Mouse (Mus musculus): ENCODE data around the gene Hsf5. TPM values are rescaled to one million over a fixed set of nuclear protein-coding genes. Genes with fewer than 3 reads are reported as not detected.

The Hsf5 gene
- polyA plus RNA-seq, 1 experiment = 0.02 TPM

GRCm38 (mm10) chr11:87609264-87609663 lies 7.7 kb upstream of the Hsf5 start:
- Histone ChIP-seq H3K4me3 (ENCODE audit: insufficient read depth, poor library complexity, severe bottlenecking) (no peak overlapping the region), H3K36me3 (ENCODE audit: control insufficient read depth, insufficient read depth) (peaks cover 99% of the 10 kb centered on the region), H3K79me3 (ENCODE audit: low read depth) (no peaks in the 10 kb centered on the region), H3K27me3 (ENCODE audit: control insufficient read depth, insufficient read depth, insufficient read length) (no peaks in the 10 kb centered on the region), H3ac (ENCODE audit: control insufficient read depth, insufficient read length, low read depth) (no peak overlapping the region), H3K79me2 (ENCODE audit: control insufficient read depth, insufficient read depth) (no peaks in the 10 kb centered on the region)
- no peak for TF ChIP-seq MYOG (IDR thresholded peaks at IDR 0.05; ENCODE audit: control insufficient read depth, extremely low read depth, insufficient read length)
- no peak for TF ChIP-seq USF1 (IDR thresholded peaks at IDR 0.05; ENCODE audit: low read depth)
- TF ChIP-seq FOSL1 (IDR thresholded peaks at IDR 0.05; ENCODE audit: insufficient read depth, low read length, poor library complexity, severe bottlenecking) = no peak
- no peak for TF ChIP-seq MAX (IDR thresholded peaks at IDR 0.05)
- no peak for TF ChIP-seq CEBPB (IDR thresholded peaks at IDR 0.05; ENCODE audit: low read depth)
- TF ChIP-seq CTCF (IDR thresholded peaks at IDR 0.05; ENCODE audit: control insufficient read depth, insufficient read depth, insufficient read length) = no peak
- no peak for TF ChIP-seq MYOD1 (IDR thresholded peaks at IDR 0.05; ENCODE audit: control insufficient read depth, insufficient read length, low read depth)

GRCm38 (mm10) chr11:87611547-87611946 lies 5.4 kb upstream of the Hsf5 start:
- Histone ChIP-seq H3K79me3 (ENCODE audit: low read depth) (no peaks in the 10 kb centered on the region), H3K79me2 (ENCODE audit: control insufficient read depth, insufficient read depth) (no peaks in the 10 kb centered on the region), H3K36me3 (ENCODE audit: control insufficient read depth, insufficient read depth) (peaks cover 99% of the 10 kb centered on the region)

GRCm38 (mm10) chr11:87613972-87614371 lies 3.0 kb upstream of the Hsf5 start:
- H3K79me2 ChIP-seq (ENCODE audit: control insufficient read depth, insufficient read depth) = no peaks in the 10 kb centered on the region
- H3K4me3 ChIP-seq (ENCODE audit: insufficient read depth, poor library complexity, severe bottlenecking) = no peak overlapping the region
- H3ac ChIP-seq (ENCODE audit: control insufficient read depth, insufficient read length, low read depth) = no peak overlapping the region
- no peaks in the 10 kb centered on the region for H3K27me3 ChIP-seq (ENCODE audit: control insufficient read depth, insufficient read depth, insufficient read length)
- TF ChIP-seq MYOG (IDR thresholded peaks at IDR 0.05; ENCODE audit: control insufficient read depth, extremely low read depth, insufficient read length) (no peak), USF1 (IDR thresholded peaks at IDR 0.05; ENCODE audit: low read depth) (no peak), FOSL1 (IDR thresholded peaks at IDR 0.05; ENCODE audit: insufficient read depth, low read length, poor library complexity, severe bottlenecking) (no peak), CEBPB (IDR thresholded peaks at IDR 0.05; ENCODE audit: low read depth) (no peak), MYOD1 (IDR thresholded peaks at IDR 0.05; ENCODE audit: control insufficient read depth, insufficient read length, low read depth) (no peak), CTCF (IDR thresholded peaks at IDR 0.05; ENCODE audit: control insufficient read depth, insufficient read depth, insufficient read length) (no peak), MAX (IDR thresholded peaks at IDR 0.05) (no peak)
- H3K36me3 ChIP-seq (ENCODE audit: control insufficient read depth, insufficient read depth) = peaks cover 88% of the 10 kb centered on the region
- H3K79me3 ChIP-seq (ENCODE audit: low read depth) = no peaks in the 10 kb centered on the region

More at GRCm38 (mm10) chr11:87611547-87611946, 5.4 kb upstream of the Hsf5 start:
- TF ChIP-seq CEBPB (IDR thresholded peaks at IDR 0.05; ENCODE audit: low read depth) = no peak
- no peaks in the 10 kb centered on the region for H3K27me3 ChIP-seq (ENCODE audit: control insufficient read depth, insufficient read depth, insufficient read length)
- H3ac ChIP-seq (ENCODE audit: control insufficient read depth, insufficient read length, low read depth) = no peak overlapping the region
- H3K4me3 ChIP-seq (ENCODE audit: insufficient read depth, poor library complexity, severe bottlenecking) = no peak overlapping the region

GRCm38 (mm10) chr11:87615551-87615950 lies 1.4 kb upstream of the Hsf5 start:
- no peak overlapping the region for H3ac ChIP-seq (ENCODE audit: control insufficient read depth, insufficient read length, low read depth)
- no peaks in the 10 kb centered on the region for H3K79me3 ChIP-seq (ENCODE audit: low read depth)
- H3K79me2 ChIP-seq (ENCODE audit: control insufficient read depth, insufficient read depth) = no peaks in the 10 kb centered on the region
- no peaks in the 10 kb centered on the region for H3K27me3 ChIP-seq (ENCODE audit: control insufficient read depth, insufficient read depth, insufficient read length)
- no peak overlapping the region for H3K4me3 ChIP-seq (ENCODE audit: insufficient read depth, poor library complexity, severe bottlenecking)
- TF ChIP-seq MYOG (IDR thresholded peaks at IDR 0.05; ENCODE audit: control insufficient read depth, extremely low read depth, insufficient read length) (no peak), MAX (IDR thresholded peaks at IDR 0.05) (no peak), MYOD1 (IDR thresholded peaks at IDR 0.05; ENCODE audit: control insufficient read depth, insufficient read length, low read depth) (no peak), USF1 (IDR thresholded peaks at IDR 0.05; ENCODE audit: low read depth) (no peak), CEBPB (IDR thresholded peaks at IDR 0.05; ENCODE audit: low read depth) (no peak), FOSL1 (IDR thresholded peaks at IDR 0.05; ENCODE audit: insufficient read depth, low read length, poor library complexity, severe bottlenecking) (no peak)
- peaks cover 78% of the 10 kb centered on the region for H3K36me3 ChIP-seq (ENCODE audit: control insufficient read depth, insufficient read depth)

- Histone ChIP-seq H3ac (ENCODE audit: control insufficient read depth, insufficient read length, low read depth) (no peak overlapping the region), H3K79me3 (ENCODE audit: low read depth) (no peaks in the 10 kb centered on the region), H3K79me2 (ENCODE audit: control insufficient read depth, insufficient read depth) (no peaks in the 10 kb centered on the region), H3K4me3 (ENCODE audit: insufficient read depth, poor library complexity, severe bottlenecking) (no peak overlapping the region), H3K27me3 (ENCODE audit: control insufficient read depth, insufficient read depth, insufficient read length) (no peaks in the 10 kb centered on the region), H3K36me3 (ENCODE audit: control insufficient read depth, insufficient read depth) (peaks cover 78% of the 10 kb centered on the region)
- TF ChIP-seq USF1 (IDR thresholded peaks at IDR 0.05; ENCODE audit: low read depth) (no peak), FOSL1 (IDR thresholded peaks at IDR 0.05; ENCODE audit: insufficient read depth, low read length, poor library complexity, severe bottlenecking) (no peak), MAX (IDR thresholded peaks at IDR 0.05) (no peak), MYOD1 (IDR thresholded peaks at IDR 0.05; ENCODE audit: control insufficient read depth, insufficient read length, low read depth) (no peak), CEBPB (IDR thresholded peaks at IDR 0.05; ENCODE audit: low read depth) (no peak), CTCF (IDR thresholded peaks at IDR 0.05; ENCODE audit: control insufficient read depth, insufficient read depth, insufficient read length) (no peak), MYOG (IDR thresholded peaks at IDR 0.05; ENCODE audit: control insufficient read depth, extremely low read depth, insufficient read length) (no peak)
These were observed 1.0 kb upstream of the Hsf5 start for GRCm38 (mm10) chr11:87615952-87616351.

GRCm38 (mm10) chr11:87617606-87618005 lies 642 bp downstream of the Hsf5 start:
- TF ChIP-seq USF1 (IDR thresholded peaks at IDR 0.05; ENCODE audit: low read depth) (no peak), CEBPB (IDR thresholded peaks at IDR 0.05; ENCODE audit: low read depth) (no peak), MAX (IDR thresholded peaks at IDR 0.05) (no peak), CTCF (IDR thresholded peaks at IDR 0.05; ENCODE audit: control insufficient read depth, insufficient read depth, insufficient read length) (no peak), MYOD1 (IDR thresholded peaks at IDR 0.05; ENCODE audit: control insufficient read depth, insufficient read length, low read depth) (no peak), FOSL1 (IDR thresholded peaks at IDR 0.05; ENCODE audit: insufficient read depth, low read length, poor library complexity, severe bottlenecking) (no peak), MYOG (IDR thresholded peaks at IDR 0.05; ENCODE audit: control insufficient read depth, extremely low read depth, insufficient read length) (no peak)
- H3K27me3 ChIP-seq (ENCODE audit: control insufficient read depth, insufficient read depth, insufficient read length) = no peaks in the 10 kb centered on the region
- H3K36me3 ChIP-seq (ENCODE audit: control insufficient read depth, insufficient read depth) = peaks cover 61% of the 10 kb centered on the region
- no peak overlapping the region for H3K4me3 ChIP-seq (ENCODE audit: insufficient read depth, poor library complexity, severe bottlenecking)
- no peaks in the 10 kb centered on the region for H3K79me3 ChIP-seq (ENCODE audit: low read depth)
- H3ac ChIP-seq (ENCODE audit: control insufficient read depth, insufficient read length, low read depth) = no peak overlapping the region
- H3K79me2 ChIP-seq (ENCODE audit: control insufficient read depth, insufficient read depth) = no peaks in the 10 kb centered on the region
